Mouse (Mus musculus) heart, postnatal 0 days (tissue): ENCODE data around the gene Cenpj. TPM values are rescaled to one million over a fixed set of nuclear protein-coding genes. Genes with fewer than 3 reads are reported as not detected.

Experiments used
- ATAC-seq: fragments of 200-750 bp; cut with Nextera tagmentation; 2 replicates; pipeline ENCODE4 v1.8.0; 2017; ENCODE audit warnings: low read depth, moderate number of reproducible peaks, moderate library complexity; ENCODE audit not compliant: insufficient read depth
- DNase-seq: peaks from one replicate; pipeline ENCODE4 v3.0.0-alpha.2; 2016; ENCODE audit warnings: low spot score
- H3K27ac ChIP-seq: fragments of 300-500 bp; sonication (generic); 2 replicates; pipeline ENCODE4 v1.5.1; 2014; ENCODE audit warnings: low read depth, mild to moderate bottlenecking
- H3K27me3 ChIP-seq: fragments of 300-500 bp; sonication (generic); 2 replicates; pipeline ENCODE4 v1.6.1; 2014; ENCODE audit warnings: low read length, mixed read lengths; ENCODE audit not compliant: control insufficient read depth, insufficient read depth
- H3K36me3 ChIP-seq: fragments of 300-500 bp; sonication (generic); replicated peaks from 2 replicates; pipeline ENCODE4 v1.6.1; 2014; ENCODE audit warnings: low read length, mixed read lengths; ENCODE audit not compliant: control insufficient read depth, insufficient read depth
- H3K4me1 ChIP-seq: fragments of 300-500 bp; sonication (generic); 2 replicates; pipeline ENCODE4 v1.6.1; 2014; ENCODE audit warnings: antibody characterized with exemption; ENCODE audit not compliant: control insufficient read depth, insufficient read depth
- H3K4me2 ChIP-seq: fragments of 300-500 bp; sonication (generic); 2 replicates; pipeline ENCODE4 v1.6.1; 2014; ENCODE audit warnings: low read depth, mild to moderate bottlenecking, low read length, moderate library complexity
- H3K4me3 ChIP-seq: fragments of 300-500 bp; sonication (generic); 2 replicates; pipeline ENCODE4 v1.5.1; 2014; ENCODE audit warnings: low read depth, low read length
- H3K9ac ChIP-seq: fragments of 300-500 bp; sonication (generic); replicated peaks from 2 replicates; pipeline ENCODE4 v1.6.1; 2014; ENCODE audit warnings: low read depth, low read length, mixed read lengths
- H3K9me3 ChIP-seq: fragments of 300-500 bp; sonication (generic); replicated peaks from 2 replicates; pipeline ENCODE4 v1.6.1; 2016; ENCODE audit warnings: low read length; ENCODE audit not compliant: control insufficient read depth
- CTCF ChIP-seq: IDR thresholded peaks from 2 replicates; pipeline ENCODE4 v1.5.1; 2016; ENCODE audit warnings: antibody characterized with exemption, control low read depth, low read depth
- EP300 ChIP-seq: IDR thresholded peaks from 2 replicates; pipeline ENCODE4 v1.6.1; 2016; ENCODE audit warnings: antibody characterized with exemption, low read depth
- WGBS: fragments of 180-500 bp; shearing (Covaris S2); extraction: QIAGEN DNeasy Blood & Tissue Kit; methylation state at CpG from one replicate; pipeline ENCODE4 v1.1.7; 2014; 5-methylcytosine and 5-hydroxymethylcytosine counted together
- polyA plus RNA-seq: library from polyadenylated mRNA; unstranded; fragments of >200 nt; fragmentation: Nextera tagmentation; extraction: Ambion mirVana; gene quantifications from 2 replicates; pipeline ENCODE4 v1.2.1, GENCODE M21; 2015
- total RNA-seq: library from RNA; depleted of rRNA; stranded (reverse); fragments of >200 nt; gene quantifications from 2 replicates; pipeline ENCODE4 v1.2.3, GENCODE M21; 2014; ENCODE audit warnings: low replicate concordance

Gene Cenpj
- total and polyA plus RNA-seq, 2 experiments from 2014 or later: 2.5 to 3.2 TPM

DNA sequence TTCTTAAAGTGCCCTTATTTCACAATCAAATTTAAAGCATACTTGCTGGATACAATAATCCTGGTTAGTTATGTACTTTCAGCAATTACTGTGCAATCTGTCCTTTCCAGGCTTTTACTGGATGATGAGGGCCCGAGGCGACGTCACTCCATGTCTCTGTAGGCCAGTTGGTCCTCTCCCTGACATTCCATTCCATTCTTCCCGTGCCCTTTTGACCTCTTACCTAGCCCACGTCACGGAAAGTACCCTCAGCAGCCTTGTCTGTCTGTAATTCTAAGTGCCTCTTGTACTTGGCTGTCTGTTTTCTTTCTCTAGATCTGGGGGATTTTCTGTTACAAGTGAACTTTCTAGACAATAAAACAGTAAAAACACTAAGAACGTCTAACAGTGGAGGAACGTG is 3.8 kb upstream of the Cenpj start:
- Histone ChIP-seq H3K4me1 (peaks cover 12% of the 10 kb centered on the region), H3K4me3 (no peak overlapping the region), H3K9me3 (no peaks in the 10 kb centered on the region), H3K27ac (no peak overlapping the region), H3K9ac (no peak overlapping the region), H3K27me3 (no peaks in the 10 kb centered on the region), H3K36me3 (peaks cover 14% of the 10 kb centered on the region), H3K4me2 (no peak overlapping the region)
- TF ChIP-seq EP300 (no peak), CTCF (no peak)
- 41% methylated on average over 8 of the region's 8 CpGs for WGBS
- ATAC-seq: no peak
- DNase-seq: no peak

DNA sequence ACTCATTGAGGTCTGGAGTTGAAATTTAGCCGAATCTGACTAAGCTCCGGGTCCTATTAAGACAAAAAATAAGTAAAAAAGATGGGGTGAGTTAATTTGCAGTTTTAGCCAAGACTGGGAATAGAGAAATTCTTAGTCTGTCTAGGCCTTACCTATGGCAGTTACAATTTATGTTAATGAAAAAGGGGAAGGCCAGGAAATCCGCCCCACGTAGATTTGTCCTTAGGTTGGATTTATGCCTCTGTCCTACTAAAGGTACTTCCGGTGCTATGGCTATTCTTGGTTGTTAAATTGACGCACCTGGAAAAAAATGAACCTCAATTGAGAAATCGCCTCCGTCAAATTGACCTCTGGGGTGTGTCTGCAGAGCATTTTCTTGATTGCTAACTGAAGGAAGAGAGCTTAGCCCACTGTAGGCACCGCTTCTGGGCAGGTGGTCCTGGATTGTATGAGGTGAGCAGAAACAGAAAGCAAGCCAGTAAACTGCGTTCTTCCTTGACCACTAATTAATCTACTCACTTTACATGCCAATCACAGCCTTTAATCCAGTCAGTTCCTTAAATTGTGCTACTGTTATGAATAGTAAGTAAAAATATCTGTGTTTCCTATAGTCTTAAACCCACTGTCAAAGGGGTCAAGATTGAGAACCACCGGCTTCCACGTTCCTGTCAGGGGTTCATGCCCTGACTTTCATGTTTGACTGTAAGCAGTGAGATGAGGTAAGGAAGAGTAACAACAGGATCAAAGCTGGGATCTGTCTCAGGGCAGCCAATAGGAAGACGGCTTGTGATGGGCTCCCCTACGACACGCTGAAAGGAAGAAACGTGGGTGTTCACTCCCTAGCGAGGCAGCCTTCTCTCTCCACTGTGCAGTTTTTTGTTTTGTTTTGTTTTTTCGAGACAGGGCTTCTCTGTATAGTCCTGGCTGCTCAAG is 1.0 kb upstream of the Cenpj start:
- no peaks in the 10 kb centered on the region for H3K9me3 ChIP-seq
- peaks cover 12% of the 10 kb centered on the region for H3K4me1 ChIP-seq
- H3K27ac ChIP-seq: peak overlapping the region; percentile 80
- peak overlapping the region; percentile 75 for H3K4me3 ChIP-seq
- DNase-seq (no peak), ATAC-seq (no peak)
- TF ChIP-seq EP300: no peak
- TF ChIP-seq CTCF: no peak
- H3K27me3 ChIP-seq: no peaks in the 10 kb centered on the region
- peaks cover 14% of the 10 kb centered on the region for H3K36me3 ChIP-seq
- peak overlapping the region; percentile 64 for H3K4me2 ChIP-seq
- peak overlapping the region; percentile 67 for H3K9ac ChIP-seq
- 58% methylated on average over 18 of the region's 18 CpGs for WGBS

DNA sequence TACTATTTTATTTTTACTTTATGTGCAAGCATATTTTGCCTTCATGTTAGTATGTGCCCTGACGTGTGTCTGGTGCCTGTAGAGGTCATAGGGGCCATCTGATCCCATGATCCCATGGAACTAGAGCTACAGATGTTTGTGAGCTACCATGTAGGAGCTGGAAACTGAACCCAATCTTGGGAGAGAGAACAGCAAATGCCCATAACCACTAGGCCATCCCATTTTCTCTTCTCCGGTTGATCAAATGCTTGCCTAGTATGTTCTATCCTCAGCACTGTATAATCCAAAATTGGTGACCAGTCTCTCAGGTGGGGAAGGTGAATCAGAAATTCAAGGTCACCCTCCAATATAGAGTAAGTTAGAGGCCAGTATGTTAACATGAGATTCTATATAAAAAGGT is 2.7 kb downstream of the Cenpj start:
- Histone ChIP-seq H3K27ac (no peak overlapping the region), H3K4me2 (peak overlapping the region; percentile 90), H3K9ac (no peak overlapping the region; the same call in 1 of the 2 replicates), H3K9me3 (no peaks in the 10 kb centered on the region), H3K4me1 (peaks cover 8% of the 10 kb centered on the region), H3K4me3 (0 out of 2 replicates have a peak overlapping the region, but pooled peaks have one; percentile 85), H3K36me3 (peaks cover 6% of the 10 kb centered on the region; the same call in 1 of the 2 replicates), H3K27me3 (no peaks in the 10 kb centered on the region)
- DNase-seq (no peak), ATAC-seq (no peak)
- TF ChIP-seq CTCF (no peak), EP300 (no peak)
- WGBS: 73% methylated on average over 2 of the region's 2 CpGs

DNA sequence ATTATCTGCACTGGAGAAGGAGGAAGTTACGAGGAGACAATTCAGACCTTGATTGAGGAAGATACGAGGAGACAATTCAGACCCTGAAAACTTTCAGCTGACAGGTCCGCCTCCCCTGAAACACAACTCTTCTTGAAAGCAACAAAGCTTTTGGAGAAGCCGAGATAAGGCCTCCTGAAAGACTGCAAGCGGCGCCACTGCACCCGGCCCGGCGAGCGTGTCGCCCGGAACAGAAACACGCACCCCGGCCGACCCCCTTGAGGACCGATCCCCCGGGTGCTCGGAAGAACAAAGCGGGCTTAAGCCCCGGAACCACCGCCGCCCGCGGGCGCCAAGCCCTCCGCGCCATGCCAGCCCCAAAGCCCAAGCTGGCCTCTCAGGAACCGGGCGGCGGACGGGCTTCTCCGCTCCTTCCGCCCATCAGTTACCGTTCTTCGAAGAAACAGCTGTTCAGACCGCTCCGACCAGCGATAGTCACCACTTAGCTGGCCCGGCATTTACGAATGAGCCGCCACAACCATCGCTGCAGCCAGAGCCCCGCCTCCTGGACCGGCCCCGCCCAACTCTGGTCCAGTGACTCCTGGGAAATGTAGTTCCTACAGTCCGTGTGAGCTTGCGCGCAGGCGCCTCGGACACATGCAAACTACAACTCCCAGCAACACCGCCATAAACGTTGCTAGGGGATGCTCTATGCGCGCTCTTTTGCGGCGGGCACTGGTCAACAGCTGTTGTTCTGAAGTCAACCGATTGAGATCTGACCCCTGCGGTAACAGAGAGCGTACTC is 3.7 kb downstream of the Cenpj start:
- H3K27me3 ChIP-seq: no peaks in the 10 kb centered on the region
- under 1% methylated on average over 59 of the region's 59 CpGs for WGBS
- TF ChIP-seq CTCF: 0 out of 2 replicates have a peak, but pooled peaks have one; percentile 3
- no peak for TF ChIP-seq EP300
- peak overlapping the region; percentile 50 for H3K27ac ChIP-seq
- H3K4me1 ChIP-seq: peaks cover 7% of the 10 kb centered on the region
- DNase-seq: peak; percentile 97
- no peaks in the 10 kb centered on the region for H3K36me3 ChIP-seq
- peak overlapping the region; percentile 90 for H3K4me2 ChIP-seq
- H3K9me3 ChIP-seq: no peaks in the 10 kb centered on the region
- peak overlapping the region; percentile 69 for H3K9ac ChIP-seq
- H3K4me3 ChIP-seq: peak overlapping the region; percentile 85
- peak; percentile 97 for ATAC-seq

DNA sequence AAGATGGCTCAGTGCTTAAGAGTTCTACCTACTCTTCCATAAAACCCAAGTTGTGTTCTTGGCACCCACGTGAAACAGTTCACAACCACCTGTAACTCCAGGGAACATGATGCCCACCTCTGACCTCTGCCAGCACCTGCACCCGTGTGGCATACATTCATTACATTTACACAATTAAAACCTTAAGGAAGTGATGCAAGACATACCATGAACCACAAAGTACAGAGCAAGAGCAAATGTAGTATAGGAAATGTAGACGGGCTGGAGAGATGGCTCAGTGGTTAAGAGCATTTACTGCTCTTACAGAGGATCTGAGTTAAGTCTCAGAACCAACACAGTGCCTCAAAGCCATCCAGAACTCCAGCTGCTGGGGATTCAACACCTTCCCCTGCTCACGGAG is 6.2 kb downstream of the Cenpj start:
- ATAC-seq: no peak
- Histone ChIP-seq H3K4me1 (no peaks in the 10 kb centered on the region), H3K27me3 (no peaks in the 10 kb centered on the region), H3K27ac (no peak overlapping the region), H3K4me2 (no peak overlapping the region), H3K9me3 (no peaks in the 10 kb centered on the region), H3K4me3 (no peak overlapping the region), H3K36me3 (peaks cover 7% of the 10 kb centered on the region; the same call in 1 of the 2 replicates), H3K9ac (no peak overlapping the region)
- WGBS: 84% methylated on average over 4 of the region's 4 CpGs
- TF ChIP-seq CTCF (no peak), EP300 (no peak)
- DNase-seq: no peak
